Mouse (Mus musculus): Measurements from ENCODE around the gene Ak1.

Ak1 gene

GRCm38 (mm10) chr2:32682721-32683417, 61.3 kb downstream of the Ak1 start:
- in situ Hi-C loops (cut with MseI, MboI) = loop anchor here in 1 of 2 experiments (5.0 kb wide), 1 partner anchor 51 kb away; no protein-coding TSS in a partner anchor

GRCm38 (mm10) chr2:32683701-32684100, 62.1 kb downstream of the Ak1 start:
- in situ Hi-C loops (cut with MseI, MboI) = loop anchor here in 1 of 2 experiments (5.0 kb wide), 1 partner anchor 51 kb away; no protein-coding TSS in a partner anchor
